Mouse (Mus musculus) G1E (cell line): Measurements from ENCODE around the gene Ebf1. TPM values are rescaled to one million over a fixed set of nuclear protein-coding genes. Genes with fewer than 3 reads are reported as not detected.

ENCODE experiments used
- ATAC-seq: 2 replicates; pipeline ENCODE4 v1.8.0; 2016; ENCODE audit warnings: mild to moderate bottlenecking; ENCODE audit not compliant: insufficient number of reproducible peaks, poor library complexity, low FRiP score, severe bottlenecking; ENCODE audit errors: extremely low read depth
- DNase-seq: peaks from one replicate; pipeline ENCODE4 v3.0.0; 2012; ENCODE audit warnings: low spot score
- H3K27me3 ChIP-seq: 2 replicates; pipeline ENCODE4 v1.6.1; 2012; ENCODE audit warnings: mild to moderate bottlenecking, low read length, inconsistent platforms; ENCODE audit not compliant: insufficient read depth
- H3K36me3 ChIP-seq: replicated peaks from 2 replicates; pipeline ENCODE3; 2012; ENCODE audit warnings: mild to moderate bottlenecking, inconsistent platforms
- H3K4me1 ChIP-seq: 2 replicates; pipeline ENCODE4 v1.6.1; 2012; ENCODE audit warnings: low read depth, low read length, inconsistent platforms, mixed read lengths; ENCODE audit not compliant: insufficient read depth
- H3K4me3 ChIP-seq: 2 replicates; pipeline ENCODE4 v1.5.1; 2012; ENCODE audit warnings: low read depth, mild to moderate bottlenecking, inconsistent platforms, low read length, moderate library complexity, mixed read lengths
- H3K9me3 ChIP-seq: replicated peaks from 2 replicates; pipeline ENCODE4 v1.6.1; 2012; ENCODE audit warnings: inconsistent platforms
- CTCF ChIP-seq: IDR thresholded peaks from 2 replicates; pipeline ENCODE4 v1.5.1; 2012; ENCODE audit warnings: low read depth, low read length, inconsistent platforms, mixed read lengths
- GATA1 ChIP-seq: IDR thresholded peaks from 2 replicates; pipeline ENCODE4 v1.6.1; 2012; ENCODE audit warnings: borderline replicate concordance, low read length, inconsistent platforms, mixed read lengths
- GATA2 ChIP-seq: IDR thresholded peaks from 2 replicates; pipeline ENCODE4 v1.6.1; 2012; ENCODE audit warnings: low read depth, low read length, inconsistent platforms, borderline replicate concordance
- POLR2AphosphoS5 ChIP-seq: IDR thresholded peaks from 2 replicates; pipeline ENCODE4 v1.6.1; 2012; ENCODE audit warnings: low read depth, low read length, inconsistent platforms; ENCODE audit not compliant: insufficient replicate concordance
- TAL1 ChIP-seq: conservative IDR thresholded peaks from 2 replicates; pipeline ENCODE4 v1.6.1; 2012; ENCODE audit warnings: low read depth, low read length, inconsistent platforms, mixed read lengths
- polyA plus RNA-seq: library from polyadenylated mRNA; stranded (reverse); fragments of >175 nt; gene quantifications from 2 replicates; pipeline ENCODE4 v1.2.3, GENCODE M21; 2012
- total RNA-seq, 2 experiments: library from RNA; stranded (forward) in 1 of 2; stranded (reverse) in 1 of 2; fragments of 200-1000 nt in 1 of 2; fragments of >200 nt in 1 of 2; fragmentation: Nextera tagmentation in 1 of 2; gene quantifications; 2 replicates each; pipeline ENCODE4 v1.2.3; 2014 to 2017

The Ebf1 gene
- total and polyA plus RNA-seq, 3 experiments = 0.05 TPM; not detected in 2

DNA sequence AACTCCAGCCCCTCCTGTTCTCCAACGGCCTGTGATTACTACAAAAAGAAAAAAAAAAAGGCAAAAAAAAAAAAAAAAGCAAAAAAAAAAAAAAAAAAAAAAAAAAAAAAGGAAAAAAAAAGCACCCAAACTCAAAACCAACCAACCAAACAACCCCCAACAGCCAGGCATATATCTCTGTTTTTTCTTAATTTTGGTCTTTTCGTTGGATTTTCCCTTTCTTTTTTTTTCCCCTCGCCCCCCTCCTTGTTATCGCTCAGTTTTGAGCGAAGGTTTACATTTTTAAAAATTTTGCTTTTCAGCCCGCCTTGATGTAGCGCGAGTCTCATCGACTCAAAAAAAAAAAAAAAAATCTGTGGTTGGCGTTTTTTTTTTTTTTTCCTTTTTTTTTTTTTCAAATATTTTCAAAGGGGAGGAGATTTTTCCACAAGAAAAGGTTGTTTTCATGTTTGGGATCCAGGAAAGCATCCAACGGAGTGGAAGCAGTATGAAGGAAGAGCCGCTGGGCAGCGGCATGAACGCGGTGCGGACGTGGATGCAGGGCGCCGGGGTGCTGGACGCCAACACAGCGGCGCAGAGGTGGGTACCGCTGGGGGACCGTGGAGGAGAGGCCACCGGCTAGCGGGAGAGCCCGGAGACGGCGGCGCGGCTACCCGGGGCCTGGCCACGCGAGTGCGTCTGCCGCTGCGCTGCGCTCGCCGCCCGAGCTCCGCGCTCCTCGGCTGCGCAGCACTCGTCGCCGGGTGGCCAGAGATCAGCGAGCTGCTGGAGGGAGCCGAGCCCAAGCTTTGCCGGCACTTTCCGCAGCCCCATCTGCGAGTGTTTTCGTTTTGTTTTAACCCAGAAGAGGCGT lies 843 bp downstream of the Ebf1 start:
- Histone ChIP-seq H3K4me3 (no peak overlapping the region; the same call in 1 of the 2 replicates), H3K27me3 (peaks cover 44% of the 10 kb centered on the region), H3K9me3 (no peaks in the 10 kb centered on the region), H3K4me1 (peaks cover 9% of the 10 kb centered on the region), H3K36me3 (no peaks in the 10 kb centered on the region)
- DNase-seq (no peak), ATAC-seq (no peak)
- TF ChIP-seq GATA2 = no peak
- no peak for TF ChIP-seq POLR2AphosphoS5
- no peak for TF ChIP-seq GATA1
- no peak for TF ChIP-seq TAL1
- TF ChIP-seq CTCF = no peak

DNA sequence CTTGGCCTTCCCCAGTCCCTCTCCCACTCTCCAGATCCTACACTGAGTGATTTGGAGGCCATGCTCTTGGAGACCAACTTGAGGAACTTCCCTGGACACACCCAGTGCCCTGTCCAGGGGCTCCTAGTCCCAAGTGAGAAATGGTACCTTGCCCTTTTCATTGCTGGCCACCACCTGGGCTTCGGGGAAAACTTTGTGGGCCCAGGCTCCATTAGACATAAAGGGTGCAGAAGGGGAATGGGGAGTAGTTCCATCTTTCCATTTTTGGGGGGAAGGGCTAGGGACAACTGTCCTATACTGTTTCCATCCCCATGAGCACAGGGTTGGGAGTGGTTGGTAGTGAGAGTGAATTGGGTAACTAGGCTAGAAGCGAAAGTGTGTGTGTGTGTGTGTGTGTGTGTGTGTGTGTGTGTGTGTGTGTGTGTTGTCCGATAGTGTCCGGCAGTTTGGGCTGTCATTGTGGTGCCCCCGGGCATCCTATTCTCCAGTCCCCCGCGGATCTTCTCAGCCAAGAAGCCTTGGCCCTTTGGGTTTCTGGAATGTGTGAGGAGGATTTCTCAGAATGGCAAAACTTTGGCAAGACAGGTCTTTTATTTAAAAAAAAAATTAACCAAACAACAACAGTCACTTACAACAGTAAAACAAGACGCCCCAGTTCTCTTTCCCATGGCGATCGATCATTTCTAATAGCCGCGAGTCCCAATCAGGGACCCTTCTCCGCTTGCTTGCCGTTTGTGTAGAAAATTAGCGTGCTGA lies 2.2 kb downstream of the Ebf1 start:
- no peak for DNase-seq
- no peak for ATAC-seq
- Histone ChIP-seq H3K36me3 (no peaks in the 10 kb centered on the region), H3K9me3 (no peaks in the 10 kb centered on the region), H3K4me3 (no peak overlapping the region), H3K27me3 (peaks cover 38% of the 10 kb centered on the region), H3K4me1 (peaks cover 9% of the 10 kb centered on the region)
- TF ChIP-seq POLR2AphosphoS5 (no peak), GATA2 (no peak), GATA1 (no peak)

DNA sequence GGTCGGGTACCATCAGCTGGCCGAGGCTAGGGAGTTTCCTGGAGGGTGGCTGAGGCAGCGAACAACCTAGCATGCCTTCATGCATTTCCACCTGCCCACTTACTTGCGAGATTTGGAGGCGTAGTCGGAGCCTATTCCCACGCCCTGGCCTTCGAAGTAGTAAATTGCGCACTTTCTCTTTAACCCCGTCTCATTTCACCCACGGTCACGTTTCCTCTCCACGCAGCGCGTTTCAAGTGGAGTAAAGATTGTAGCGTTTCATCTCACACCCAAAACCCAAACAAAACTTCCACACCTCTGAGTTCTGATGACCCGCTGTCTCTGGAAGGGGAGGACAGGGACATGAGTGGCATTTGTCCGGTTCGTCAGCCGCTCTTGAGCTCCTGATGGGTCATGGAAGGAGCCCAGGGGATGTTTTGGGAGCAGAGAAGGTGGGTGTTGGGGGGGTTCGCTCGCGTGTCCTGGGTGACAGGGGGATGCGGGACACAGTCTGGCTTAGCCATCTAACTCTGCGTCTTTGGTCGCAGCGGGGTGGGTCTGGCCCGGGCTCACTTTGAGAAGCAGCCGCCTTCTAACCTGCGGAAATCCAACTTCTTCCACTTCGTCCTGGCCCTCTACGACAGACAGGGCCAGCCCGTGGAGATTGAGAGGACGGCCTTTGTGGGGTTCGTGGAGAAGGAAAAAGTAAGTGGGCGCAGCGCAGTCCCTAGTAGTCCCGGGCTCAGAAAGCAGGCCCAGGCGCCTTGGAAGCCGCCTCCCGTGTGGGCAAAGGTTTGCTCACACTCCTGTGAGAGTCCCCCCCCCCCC lies 3.0 kb downstream of the Ebf1 start:
- DNase-seq (no peak), ATAC-seq (no peak)
- TF ChIP-seq POLR2AphosphoS5 (no peak), GATA1 (no peak), CTCF (no peak), GATA2 (no peak), TAL1 (no peak)
- peaks cover 9% of the 10 kb centered on the region for H3K4me1 ChIP-seq
- no peaks in the 10 kb centered on the region for H3K9me3 ChIP-seq
- H3K4me3 ChIP-seq = no peak overlapping the region
- no peaks in the 10 kb centered on the region for H3K36me3 ChIP-seq
- peaks cover 38% of the 10 kb centered on the region for H3K27me3 ChIP-seq

DNA sequence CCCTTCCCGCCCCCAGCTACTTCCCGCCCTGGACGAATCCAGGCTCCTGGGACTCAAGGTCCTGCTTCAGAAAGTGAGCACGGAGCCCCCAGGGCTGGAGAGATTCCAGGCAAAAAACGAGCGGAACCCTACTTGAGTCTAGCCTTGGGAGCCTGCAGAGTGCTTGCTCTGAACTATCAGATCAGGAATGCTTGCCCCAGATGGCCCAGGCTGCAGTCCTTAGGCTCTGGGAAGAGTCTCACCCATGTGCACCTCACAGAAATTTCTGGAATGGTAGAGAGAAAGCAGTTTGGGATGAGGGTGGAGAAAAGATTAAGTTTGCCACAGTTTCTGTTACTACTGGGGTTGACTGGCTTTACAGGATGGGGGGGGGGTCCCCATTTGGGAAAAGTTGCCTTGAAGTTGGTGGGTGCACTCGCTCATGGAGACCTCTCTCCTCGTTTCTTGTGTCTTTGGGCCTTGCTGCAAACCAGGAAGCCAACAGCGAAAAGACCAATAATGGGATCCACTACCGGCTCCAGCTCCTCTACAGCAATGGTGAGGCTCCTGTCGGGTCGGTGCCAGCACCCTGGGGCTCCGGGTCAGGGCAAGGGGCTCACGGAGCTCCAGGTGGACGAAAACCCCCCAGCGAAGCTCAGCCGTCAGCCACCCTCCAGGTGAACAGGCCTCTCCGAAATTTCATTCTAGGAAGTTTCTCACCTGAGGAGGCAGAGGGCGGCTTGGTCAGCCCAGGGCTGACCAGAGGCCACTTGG lies 3.8 kb downstream of the Ebf1 start:
- ATAC-seq = no peak
- no peak for DNase-seq
- Histone ChIP-seq H3K9me3 (no peaks in the 10 kb centered on the region), H3K4me1 (peaks cover 9% of the 10 kb centered on the region), H3K4me3 (no peak overlapping the region), H3K27me3 (peaks cover 38% of the 10 kb centered on the region), H3K36me3 (no peaks in the 10 kb centered on the region)
- TF ChIP-seq TAL1 (no peak), POLR2AphosphoS5 (no peak)

DNA sequence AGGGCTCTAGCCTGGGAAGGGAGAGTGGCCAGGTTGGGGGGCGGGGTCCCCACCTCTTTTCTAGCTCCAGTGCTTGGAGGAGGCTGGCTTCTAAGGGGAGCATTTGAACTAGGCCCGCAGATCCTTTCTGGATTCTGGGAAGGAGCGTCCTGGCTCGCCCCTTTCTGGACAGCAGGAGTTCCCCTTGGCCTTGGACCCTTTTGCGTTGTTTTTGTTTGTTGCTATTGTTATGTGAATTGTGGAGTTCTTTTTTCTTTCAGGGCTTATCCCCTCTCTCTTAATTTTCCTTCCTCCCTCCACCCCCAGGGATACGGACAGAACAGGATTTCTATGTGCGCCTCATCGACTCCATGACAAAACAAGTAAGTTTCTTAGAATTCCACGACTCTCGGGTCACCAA lies 4.5 kb downstream of the Ebf1 start:
- ATAC-seq (no peak), DNase-seq (no peak)
- TF ChIP-seq TAL1 (no peak), CTCF (no peak), GATA1 (no peak), GATA2 (no peak), POLR2AphosphoS5 (no peak)
- Histone ChIP-seq H3K4me1 (peaks cover 9% of the 10 kb centered on the region), H3K36me3 (no peaks in the 10 kb centered on the region), H3K4me3 (no peak overlapping the region), H3K27me3 (peaks cover 34% of the 10 kb centered on the region), H3K9me3 (no peaks in the 10 kb centered on the region)
